Mouse (Mus musculus) stomach, embryonic 14.5 days (tissue): ENCODE data around the gene Trpm8. TPM values are rescaled to one million over a fixed set of nuclear protein-coding genes. Genes with fewer than 3 reads are reported as not detected.

Experiments
- ATAC-seq: fragments of 200-750 bp; cut with Nextera tagmentation; 2 replicates; pipeline ENCODE4 v1.8.0; 2017; ENCODE audit warnings: low read depth, moderate TSS enrichment; ENCODE audit not compliant: insufficient number of reproducible peaks, insufficient read depth, low FRiP score
- H3K27ac ChIP-seq: fragments of 300-500 bp; sonication (generic); 2 replicates; pipeline ENCODE4 v1.5.1; 2014; ENCODE audit warnings: mild to moderate bottlenecking, low read length, moderate library complexity, mixed read lengths
- H3K27me3 ChIP-seq: fragments of 300-500 bp; sonication (generic); 2 replicates; pipeline ENCODE4 v1.6.1; 2014; ENCODE audit warnings: low read length, control low read depth, mixed read lengths; ENCODE audit not compliant: control insufficient read depth, insufficient read depth
- H3K36me3 ChIP-seq: fragments of 300-500 bp; sonication (generic); 2 replicates; pipeline ENCODE4 v1.6.1; 2014; ENCODE audit warnings: mild to moderate bottlenecking, control low read depth, low read length, moderate library complexity, mixed read lengths; ENCODE audit not compliant: control insufficient read depth, insufficient read depth
- H3K4me1 ChIP-seq: fragments of 300-500 bp; sonication (generic); 2 replicates; pipeline ENCODE4 v1.6.1; 2014; ENCODE audit warnings: low read length, control low read depth, mixed read lengths; ENCODE audit not compliant: control insufficient read depth, insufficient read depth
- H3K4me2 ChIP-seq: fragments of 300-500 bp; sonication (generic); replicated peaks from 2 replicates; pipeline ENCODE4 v1.6.1; 2014; ENCODE audit warnings: low read depth, low read length, control low read depth
- H3K4me3 ChIP-seq: fragments of 300-500 bp; sonication (generic); 2 replicates; pipeline ENCODE4 v1.5.1; 2014; ENCODE audit warnings: low read depth, low read length, control low read depth
- H3K9ac ChIP-seq: fragments of 300-500 bp; sonication (generic); replicated peaks from 2 replicates; pipeline ENCODE4 v1.6.1; 2014; ENCODE audit warnings: low read depth, mild to moderate bottlenecking, control low read depth, low read length, moderate library complexity, mixed read lengths
- H3K9me3 ChIP-seq: fragments of 300-500 bp; sonication (generic); 2 replicates; pipeline ENCODE4 v1.6.1; 2016; ENCODE audit warnings: low read depth, low read length, control low read depth; ENCODE audit not compliant: control insufficient read depth
- WGBS: fragments of 180-500 bp; shearing (Covaris S2); extraction: QIAGEN DNeasy Blood & Tissue Kit; methylation state at CpG from one replicate; pipeline ENCODE4 v1.1.7; 2014; 5-methylcytosine and 5-hydroxymethylcytosine counted together
- polyA plus RNA-seq: library from polyadenylated mRNA; unstranded; fragments of >200 nt; fragmentation: Nextera tagmentation; extraction: Ambion mirVana; gene quantifications from 2 replicates; pipeline ENCODE4 v1.2.1, GENCODE M21; 2014

The Trpm8 gene
- polyA plus RNA-seq, 1 experiment from 2014 or later = not detected

DNA sequence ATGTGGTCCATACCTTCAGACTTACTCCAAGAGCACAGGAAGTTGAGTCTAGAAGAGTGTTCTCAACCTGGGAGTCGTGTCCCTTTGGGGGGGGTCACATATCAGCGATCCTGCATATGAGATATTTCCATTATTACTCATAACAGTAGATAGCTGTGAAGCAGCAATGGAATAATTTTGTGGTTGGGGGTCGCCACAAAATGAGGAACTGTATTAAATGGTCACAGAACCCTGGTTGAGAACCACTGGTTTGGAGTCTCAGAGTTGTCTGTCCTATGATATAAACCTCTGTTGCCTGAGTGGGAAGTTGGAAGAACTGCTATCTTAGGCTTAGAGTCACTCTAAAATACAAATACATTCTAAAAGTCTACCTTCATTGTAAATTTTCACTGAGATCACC is 32.4 kb downstream of the Trpm8 start:
- Histone ChIP-seq H3K27ac (no peak overlapping the region), H3K9ac (no peak overlapping the region), H3K4me2 (no peak overlapping the region), H3K9me3 (peaks cover 41% of the 10 kb centered on the region), H3K27me3 (no peaks in the 10 kb centered on the region), H3K4me3 (no peak overlapping the region), H3K4me1 (no peaks in the 10 kb centered on the region), H3K36me3 (no peaks in the 10 kb centered on the region)
- ATAC-seq = no peak
- 51% methylated on average over 3 of the region's 3 CpGs for WGBS

DNA sequence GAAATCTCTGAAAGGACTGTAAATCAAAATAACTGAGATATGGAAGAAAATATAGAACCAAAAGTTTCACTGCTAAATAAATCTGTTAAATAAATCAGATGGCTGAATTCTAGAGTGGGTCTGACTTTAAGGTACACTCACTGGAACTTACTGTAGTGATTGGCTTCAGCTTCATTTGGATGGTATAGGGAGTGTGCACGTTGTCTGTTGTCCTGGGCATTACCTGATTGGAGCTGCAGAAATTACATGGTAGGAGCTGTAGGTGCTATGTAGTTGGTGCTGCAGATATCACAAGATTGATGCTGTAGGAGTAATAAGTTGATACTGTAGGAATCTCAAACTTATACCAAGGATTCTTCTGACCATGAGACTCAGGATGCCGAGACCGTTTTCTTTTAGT is 32.9 kb downstream of the Trpm8 start:
- no peak overlapping the region for H3K4me2 ChIP-seq
- WGBS = 66% methylated on average over 3 of the region's 3 CpGs

GRCm38 (mm10) chr1:88317279-88317678 is 39.8 kb downstream of the Trpm8 start:
- H3K9ac ChIP-seq = no peak overlapping the region
- H3K36me3 ChIP-seq = no peaks in the 10 kb centered on the region
- no peak overlapping the region for H3K27ac ChIP-seq
- no peaks in the 10 kb centered on the region for H3K4me1 ChIP-seq
- no peak overlapping the region for H3K4me2 ChIP-seq
- no peaks in the 10 kb centered on the region for H3K9me3 ChIP-seq
- H3K27me3 ChIP-seq = no peaks in the 10 kb centered on the region
- 69% methylated on average over 1 of the region's 1 CpGs for WGBS
- no peak overlapping the region for H3K4me3 ChIP-seq
- ATAC-seq = no peak

More for the DNA sequence above, 32.9 kb downstream of the Trpm8 start:
- no peaks in the 10 kb centered on the region for H3K27me3 ChIP-seq
- no peaks in the 10 kb centered on the region for H3K4me1 ChIP-seq
- H3K27ac ChIP-seq = no peak overlapping the region
- no peak overlapping the region for H3K9ac ChIP-seq
- H3K36me3 ChIP-seq = no peaks in the 10 kb centered on the region
- peaks cover 39% of the 10 kb centered on the region for H3K9me3 ChIP-seq
- ATAC-seq = no peak
- no peak overlapping the region for H3K4me3 ChIP-seq

DNA sequence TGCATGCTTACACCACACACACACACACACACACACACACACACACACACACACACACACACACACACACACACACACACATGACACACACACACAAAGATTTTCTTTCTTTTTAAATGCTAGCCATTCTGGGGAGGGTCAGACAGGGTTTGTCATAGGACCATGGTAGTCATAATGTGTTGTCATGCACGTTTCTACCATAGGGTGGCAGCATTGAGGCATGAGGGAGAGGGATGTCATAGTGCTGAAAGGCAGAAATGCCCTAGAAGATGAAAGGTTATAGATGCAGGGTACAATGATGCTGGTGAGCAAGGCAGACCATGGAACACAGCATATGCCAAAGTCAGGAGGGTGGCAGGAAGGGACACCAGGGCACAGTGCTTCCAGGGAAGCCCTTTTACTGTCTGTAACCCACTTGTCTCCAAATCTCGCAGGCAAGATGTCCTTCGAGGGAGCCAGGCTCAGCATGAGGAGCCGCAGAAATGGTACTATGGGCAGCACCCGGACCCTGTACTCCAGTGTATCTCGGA is 41.1 kb downstream of the Trpm8 start:
- H3K4me2 ChIP-seq = no peak overlapping the region
- no peak for ATAC-seq
- H3K27me3 ChIP-seq = no peaks in the 10 kb centered on the region
- no peaks in the 10 kb centered on the region for H3K36me3 ChIP-seq
- no peak overlapping the region for H3K27ac ChIP-seq
- H3K4me1 ChIP-seq = no peaks in the 10 kb centered on the region
- WGBS = 77% methylated on average over 6 of the region's 6 CpGs
- H3K9ac ChIP-seq = no peak overlapping the region
- no peak overlapping the region for H3K4me3 ChIP-seq
- no peaks in the 10 kb centered on the region for H3K9me3 ChIP-seq

- no peaks in the 10 kb centered on the region for H3K36me3 ChIP-seq
These were observed 43.4 kb downstream of the Trpm8 start for GRCm38 (mm10) chr1:88320821-88321395.

DNA sequence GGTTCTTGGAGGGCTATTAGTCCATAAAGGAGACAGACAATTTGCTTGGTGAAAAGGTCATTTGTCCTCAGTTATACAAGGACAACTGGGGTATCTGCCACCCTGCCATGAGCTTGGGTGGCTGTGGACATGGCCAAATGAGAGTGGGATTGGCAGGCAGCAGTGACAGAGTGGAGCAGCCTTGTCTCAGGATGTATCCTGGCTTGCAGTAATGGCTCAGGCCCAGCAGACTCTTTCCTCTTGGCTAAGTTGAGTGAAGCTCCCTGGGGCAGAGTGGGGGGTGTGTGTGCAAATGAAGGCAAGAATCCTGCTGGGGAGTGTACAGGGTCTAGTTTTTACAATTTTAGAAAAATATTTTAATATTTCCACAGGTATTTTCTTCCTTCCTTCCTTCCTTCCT is 44.7 kb downstream of the Trpm8 start:
- no peak for ATAC-seq
- Histone ChIP-seq H3K27ac (no peak overlapping the region), H3K9me3 (no peaks in the 10 kb centered on the region), H3K27me3 (no peaks in the 10 kb centered on the region), H3K36me3 (no peaks in the 10 kb centered on the region), H3K4me3 (no peak overlapping the region), H3K9ac (no peak overlapping the region), H3K4me2 (no peak overlapping the region), H3K4me1 (no peaks in the 10 kb centered on the region)

More at GRCm38 (mm10) chr1:88320821-88321395, 43.4 kb downstream of the Trpm8 start:
- 74% methylated on average over 7 of the region's 7 CpGs for WGBS
- no peak overlapping the region for H3K9ac ChIP-seq
- H3K4me2 ChIP-seq = no peak overlapping the region
- H3K27ac ChIP-seq = no peak overlapping the region
- H3K27me3 ChIP-seq = no peaks in the 10 kb centered on the region
- H3K9me3 ChIP-seq = no peaks in the 10 kb centered on the region
- no peaks in the 10 kb centered on the region for H3K4me1 ChIP-seq
- ATAC-seq = no peak
- no peak overlapping the region for H3K4me3 ChIP-seq

GRCm38 (mm10) chr1:88323101-88323500 is 45.6 kb downstream of the Trpm8 start:
- Histone ChIP-seq H3K9ac (no peak overlapping the region), H3K27ac (no peak overlapping the region), H3K4me2 (no peak overlapping the region), H3K4me1 (no peaks in the 10 kb centered on the region), H3K9me3 (no peaks in the 10 kb centered on the region), H3K36me3 (no peaks in the 10 kb centered on the region), H3K27me3 (no peaks in the 10 kb centered on the region), H3K4me3 (no peak overlapping the region)
- no peak for ATAC-seq
- 82% methylated on average over 3 of the region's 3 CpGs for WGBS

DNA sequence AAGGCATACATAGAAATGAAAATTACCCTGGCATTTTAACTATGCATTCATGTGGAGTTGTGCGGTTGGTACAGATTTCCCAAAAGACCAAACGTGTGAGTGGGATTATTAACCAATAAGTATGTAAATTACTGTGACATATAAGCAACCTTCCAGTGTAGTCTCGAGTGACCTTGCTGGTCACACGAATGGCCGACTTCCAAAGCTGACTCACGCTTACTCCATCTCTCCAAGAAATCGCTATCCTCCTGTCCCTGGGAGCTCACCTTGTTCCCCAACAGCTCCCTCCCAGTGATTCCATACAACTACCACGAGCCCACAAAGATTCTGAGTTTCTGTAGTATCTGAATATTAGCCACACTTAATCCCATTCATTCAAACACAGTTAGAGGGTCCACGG is 62.0 kb downstream of the Trpm8 start:
- H3K27ac ChIP-seq = no peak overlapping the region
- no peak overlapping the region for H3K9ac ChIP-seq
- no peaks in the 10 kb centered on the region for H3K36me3 ChIP-seq
- H3K4me3 ChIP-seq = no peak overlapping the region
- ATAC-seq = no peak
- H3K27me3 ChIP-seq = no peaks in the 10 kb centered on the region
- H3K4me2 ChIP-seq = no peak overlapping the region
- WGBS = 81% methylated on average over 9 of the region's 9 CpGs
- no peaks in the 10 kb centered on the region for H3K4me1 ChIP-seq
- H3K9me3 ChIP-seq = no peaks in the 10 kb centered on the region

DNA sequence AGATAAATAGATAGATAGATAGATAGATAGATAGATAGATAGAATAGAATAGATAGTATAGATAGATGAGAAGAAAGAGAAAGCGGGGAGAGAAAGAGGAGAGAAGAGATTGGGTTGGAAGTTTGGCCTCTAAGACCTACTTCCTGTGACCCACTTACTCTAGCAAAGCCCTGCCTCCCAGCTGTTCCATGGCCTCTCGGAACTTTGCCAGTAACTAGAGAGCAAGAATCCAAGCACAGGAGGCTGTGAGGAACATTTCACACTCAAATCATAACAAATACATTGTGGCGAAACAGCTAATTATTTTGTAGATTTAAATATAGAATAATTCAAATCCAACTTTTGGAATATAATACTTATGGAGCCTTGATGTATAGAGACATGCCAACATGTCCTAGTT is 65.2 kb downstream of the Trpm8 start:
- no peak overlapping the region for H3K4me3 ChIP-seq
- WGBS = 82% methylated on average over 3 of the region's 3 CpGs
- H3K36me3 ChIP-seq = no peaks in the 10 kb centered on the region
- no peaks in the 10 kb centered on the region for H3K4me1 ChIP-seq
- H3K27me3 ChIP-seq = no peaks in the 10 kb centered on the region
- no peak for ATAC-seq
- no peak overlapping the region for H3K27ac ChIP-seq
- H3K4me2 ChIP-seq = no peak overlapping the region
- no peak overlapping the region for H3K9ac ChIP-seq
- no peaks in the 10 kb centered on the region for H3K9me3 ChIP-seq
